Mouse (Mus musculus): ENCODE data around the gene Tmprss4. TPM values are rescaled to one million over a fixed set of nuclear protein-coding genes. Genes with fewer than 3 reads are reported as not detected.

Tmprss4 gene
- total RNA-seq, 4 experiments from 2014 or later = not detected

DNA sequence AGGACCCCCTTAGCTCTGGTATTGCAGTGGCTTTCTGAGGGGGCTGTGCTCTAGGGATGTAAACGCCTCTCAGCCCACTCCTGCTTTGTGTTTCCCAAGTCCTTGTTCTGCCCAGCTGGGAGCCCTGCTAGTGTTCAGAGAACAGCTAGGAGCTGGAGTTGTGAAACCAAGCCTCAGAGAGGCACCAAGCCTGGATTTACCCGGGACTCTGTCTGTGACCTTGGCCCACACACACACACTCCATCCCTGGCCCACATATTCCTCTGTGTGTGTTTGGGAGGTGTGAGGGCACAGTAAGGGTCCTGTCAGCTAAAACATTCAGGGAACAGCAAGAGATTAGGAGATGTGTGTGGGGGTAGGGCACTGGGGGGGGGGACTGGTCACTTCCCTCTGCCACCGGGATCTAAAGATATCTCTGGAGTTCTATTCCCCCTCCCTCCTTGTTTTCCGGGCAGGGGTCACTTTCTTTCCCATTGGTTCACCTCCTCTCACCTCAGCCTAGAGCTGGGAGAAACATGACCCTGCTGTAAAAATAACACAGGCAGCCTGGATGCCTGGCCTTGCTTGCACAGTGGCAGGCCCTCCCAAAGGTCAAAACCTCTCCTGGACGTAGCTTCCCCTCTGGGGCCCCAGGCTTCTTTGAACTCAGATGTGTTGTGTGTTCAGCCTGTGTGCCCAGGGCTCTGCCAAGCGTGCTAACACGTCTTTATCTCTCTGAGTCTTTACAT lies 67.3 kb downstream of the Tmprss4 start:
- no peak for DNase-seq

DNA sequence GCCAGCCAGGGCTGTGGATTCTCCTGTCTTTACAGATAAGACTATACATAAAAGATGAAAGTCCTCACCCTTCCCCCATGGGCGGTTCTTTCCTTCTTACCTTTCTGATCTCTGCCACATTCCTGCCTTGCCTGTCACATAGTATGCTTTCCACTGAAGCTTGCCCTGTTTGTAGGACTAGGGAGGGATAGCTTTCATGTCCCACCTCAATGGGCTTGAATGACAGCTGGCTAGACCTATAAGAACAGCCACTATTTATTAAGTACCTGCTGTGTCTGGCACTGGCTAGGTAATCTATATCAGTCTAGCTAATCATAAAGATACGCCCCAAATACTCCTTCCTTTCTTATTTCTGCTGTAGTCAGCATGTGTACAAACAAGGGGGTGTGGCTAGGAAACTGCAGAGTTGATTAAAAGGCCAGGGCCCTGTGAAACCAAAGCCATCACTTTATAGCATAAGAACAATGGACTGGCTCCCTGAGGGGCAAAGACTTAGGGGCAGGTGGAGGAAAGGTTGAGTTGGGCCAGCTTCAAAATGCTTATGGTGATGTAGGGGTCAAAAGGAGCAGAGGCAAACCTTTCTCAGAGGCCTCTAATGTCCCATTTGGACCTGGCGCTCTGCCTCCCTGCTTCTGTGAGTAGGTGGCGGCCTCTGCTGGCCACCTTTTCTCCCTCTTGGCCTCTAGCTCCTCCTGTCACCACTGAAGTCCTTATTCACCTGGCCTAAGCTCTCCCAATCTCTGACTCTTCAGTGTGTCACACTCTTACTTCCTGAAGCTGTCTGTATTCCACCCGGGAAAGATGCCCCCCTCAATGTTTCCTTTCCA lies 70.2 kb downstream of the Tmprss4 start:
- no peak for DNase-seq

DNA sequence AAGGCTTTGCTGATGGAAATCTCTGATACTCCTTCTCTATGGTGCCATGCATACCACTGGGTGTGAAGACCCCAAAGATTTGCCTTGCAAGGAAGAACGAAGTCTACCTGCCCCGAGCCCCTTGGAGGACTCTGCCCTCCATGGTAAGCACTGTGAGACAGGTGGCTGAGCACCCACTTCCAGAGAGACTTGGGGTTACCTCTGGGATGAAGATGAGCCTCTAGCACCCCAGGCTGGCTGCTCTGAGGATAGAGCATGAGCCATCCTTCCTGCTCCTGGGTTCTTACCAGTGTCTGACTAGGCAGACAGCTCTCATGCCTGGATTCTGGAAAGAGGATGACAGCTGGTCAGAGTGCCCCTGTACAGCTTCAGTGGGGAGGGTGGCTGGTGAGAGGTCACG lies 73.8 kb downstream of the Tmprss4 start:
- DNase-seq = no peak

DNA sequence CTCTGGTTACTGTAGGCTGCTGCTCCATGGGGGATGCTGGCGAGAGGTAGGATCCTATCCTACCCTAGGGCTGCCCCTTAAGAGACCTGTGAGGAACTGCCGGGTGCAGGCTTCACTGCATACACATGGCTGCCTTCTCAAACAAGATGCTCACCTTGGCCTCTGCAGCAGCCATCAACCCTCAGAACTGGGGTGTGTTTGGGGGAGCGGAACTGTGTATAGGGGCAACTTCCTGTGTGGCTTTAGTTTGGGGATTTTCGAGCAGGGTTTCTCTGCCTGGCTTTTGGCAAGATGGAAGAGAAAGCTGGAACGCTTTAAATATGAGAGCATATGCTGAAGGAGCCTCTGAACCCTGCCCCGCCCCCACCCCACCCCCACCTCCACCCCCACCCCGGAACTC lies 77.0 kb downstream of the Tmprss4 start:
- DNase-seq = no peak

- DNase-seq = no peak
These were observed 78.7 kb downstream of the Tmprss4 start for GRCm38 (mm10) chr9:45125211-45125610.

Other genes starting within 250 kb of the Tmprss4 start
- 100 to 1,000 TPM in 2 of 4 experiments, 10 to 100 TPM in 2; 85.1 to 103 (median 98.7) TPM for gene Ube4a, start 238.5 kb downstream of the Tmprss4 start, total RNA-seq (2022)
- 1 to 10 TPM in 1 of 4 experiments, under 1 TPM in 2, not detected in 1; 0.52 to 1.3 (median 0.59) TPM for gene Cd3g, start 223.7 kb downstream of the Tmprss4 start, total RNA-seq (2022)
- under 1 TPM in 1 of 4 experiments, not detected in 3; 0.38 TPM for gene Cd3d, start 222.3 kb downstream of the Tmprss4 start, total RNA-seq (2022)
- 1 to 10 TPM in 3 of 4 experiments, under 1 TPM in 1; 0.56 to 2.7 (median 1.7) TPM for gene Cd3e, start 194.5 kb downstream of the Tmprss4 start, total RNA-seq (2022)
- gene Mpzl2, start 164.3 kb downstream of the Tmprss4 start, total RNA-seq (2022) = 1 to 10 TPM; 4.5 to 7.1 (median 6.2) TPM
- 10 to 100 TPM in 2 of 4 experiments, 1 to 10 TPM in 2; 6.5 to 17.4 (median 10.1) TPM for gene Mpzl3, start 148.9 kb downstream of the Tmprss4 start, total RNA-seq (2022)
- gene Jaml, start 124.9 kb downstream of the Tmprss4 start, total RNA-seq (2022) = 1 to 10 TPM; 2.2 to 3.9 (median 2.9) TPM
- 10 to 100 TPM in 3 of 4 experiments, 1 to 10 TPM in 1; 9.1 to 14.4 (median 13.9) TPM for gene Scn2b, start 86.3 kb downstream of the Tmprss4 start, total RNA-seq (2022)
- 1 to 10 TPM; 1.2 to 1.7 (median 1.5) TPM for gene Scn4b, start 65.7 kb downstream of the Tmprss4 start, total RNA-seq (2022)
- under 1 TPM in 3 of 4 experiments, not detected in 1; 0.65 to 0.68 (median 0.67) TPM for gene BC049352, start 22.1 kb downstream of the Tmprss4 start, total RNA-seq (2022)
- 1 to 10 TPM; 4.3 to 5.5 (median 5.3) TPM for gene Il10ra, start 65.1 kb upstream of the Tmprss4 start, total RNA-seq (2022)
- under 1 TPM; 0.18 to 0.87 (median 0.52) TPM for gene Tmprss13, start 115.0 kb upstream of the Tmprss4 start, total RNA-seq (2022)
- 100 to 1,000 TPM; 307 to 396 (median 352) TPM for gene Fxyd6, start 166.1 kb upstream of the Tmprss4 start, total RNA-seq (2022)
- 10 to 100 TPM in 1 of 4 experiments, 1 to 10 TPM in 3; 4.9 to 10.4 (median 7.3) TPM for gene Fxyd2, start 195.6 kb upstream of the Tmprss4 start, total RNA-seq (2022)
- gene Dscaml1, start 222.5 kb upstream of the Tmprss4 start, total RNA-seq (2022) = 1 to 10 TPM; 1.7 to 3.7 (median 2.6) TPM

Data from adrenal gland, adult 8-10 months (tissue).